In genomic region chr6:108661890-108662289, GRCm38 (mm10) we compare ENCODE assay signal across 8 mouse cellular contexts. TPM values are rescaled to one million over a fixed set of nuclear protein-coding genes. Genes with fewer than 3 reads are reported as not detected.
DNase-seq lines count a peak whose midpoint lies in the region; ATAC-seq and TF ChIP-seq lines count a peak whose summit lies in the region.

No protein-coding gene starts in this region.

- H3K27me3 ChIP-seq in lung, embryonic 15.5 days = no peaks in the 10 kb centered on the region
- no peaks in the 10 kb centered on the region for H3K27me3 ChIP-seq in intestine, postnatal 0 days (replicated peaks; ENCODE audit: control insufficient read depth, insufficient read depth, low read length)

- no peak overlapping the region for H3K27ac ChIP-seq in lung, embryonic 15.5 days
- peak overlapping the region; percentile 100 for H3K27ac ChIP-seq in intestine, postnatal 0 days (ENCODE audit: low read depth, low read length)

- H3K4me2 ChIP-seq in lung, embryonic 15.5 days = peak overlapping the region; percentile 80
- H3K4me2 ChIP-seq in intestine, postnatal 0 days (replicated peaks; ENCODE audit: low read depth) = peak overlapping the region; percentile 82

- ATAC-seq in lung, embryonic 15.5 days (ENCODE audit: borderline replicate concordance, extremely low read depth, low FRiP score, low TSS enrichment) = no peak
- ATAC-seq in intestine, postnatal 0 days = no peak

- H3K4me1 ChIP-seq in lung, embryonic 15.5 days = peaks cover 21% of the 10 kb centered on the region
- H3K4me1 ChIP-seq in intestine, postnatal 0 days (replicated peaks; ENCODE audit: control insufficient read depth, insufficient read depth, low read length) = 0 out of 2 replicates have a peak, but pooled peaks cover 6% of the 10 kb centered on the region

- peak; percentile 13 for DNase-seq in adrenal gland, adult 2 months
- no peak for DNase-seq in adrenal gland, postnatal 25 days
- no peak for DNase-seq in lung, postnatal 14 days
- peak; percentile 66 for DNase-seq in skeletal muscle tissue, adult 2 months (ENCODE audit: low read depth, low spot score)
- no peak for DNase-seq in ovary, postnatal 36 days (ENCODE audit: low spot score)
- DNase-seq in thymus, postnatal 10 days (ENCODE audit: low spot score in 2 of 2) = no peak

- no peak for TF ChIP-seq CTCF in intestine, postnatal 0 days (IDR thresholded peaks at IDR 0.05; ENCODE audit: low read depth)

- H3K9ac ChIP-seq in lung, embryonic 15.5 days = 0 out of 2 replicates have a peak overlapping the region, but pooled peaks have one; percentile 43
- peak overlapping the region; percentile 83 for H3K9ac ChIP-seq in intestine, postnatal 0 days (ENCODE audit: low read depth, low read length)

- H3K9me3 ChIP-seq in lung, embryonic 15.5 days = no peaks in the 10 kb centered on the region
- no peaks in the 10 kb centered on the region for H3K9me3 ChIP-seq in intestine, postnatal 0 days (ENCODE audit: control insufficient read depth)

- 35% methylated on average over 6 of the region's 6 CpGs for WGBS in lung, embryonic 15.5 days
- 39% methylated on average over 6 of the region's 6 CpGs for WGBS in intestine, postnatal 0 days

- H3K4me3 ChIP-seq in lung, embryonic 15.5 days = peak overlapping the region; percentile 44
- peak overlapping the region; percentile 69 for H3K4me3 ChIP-seq in intestine, postnatal 0 days (ENCODE audit: low read depth, low read length)

- H3K36me3 ChIP-seq in lung, embryonic 15.5 days = peaks cover 16% of the 10 kb centered on the region; the same call in 1 of the 2 replicates
- H3K36me3 ChIP-seq in intestine, postnatal 0 days (ENCODE audit: control insufficient read depth, insufficient read depth) = peaks cover 23% of the 10 kb centered on the region

RNA-seq across cellular contexts. Expression of gene Bhlhe40, which starts 1.5 kb away (rescaled TPM):
- 10 to 100 TPM; 61.4 to 91.7 TPM for total RNA-seq in adrenal gland, adult 2 months (2021)
- 26.4 and 50.5 TPM in 2 replicates for polyA plus RNA-seq in adrenal gland, adult 2 months (2012; rRNA removed)
- total RNA-seq in adrenal gland, postnatal 25 days (2021) = 191 and 201 TPM in 2 replicates
- polyA plus RNA-seq in lung, embryonic 15.5 days (2015; fragmentation: Nextera tagmentation; extraction: Ambion mirVana) = 13.7 and 15.2 TPM in 2 replicates
- 78.9 and 90.2 TPM in 2 replicates for polyA plus RNA-seq in intestine, postnatal 0 days (2015; fragmentation: Nextera tagmentation; extraction: Ambion mirVana)

Comparison
In these comparisons a context has a peak if more than half of its experiments do, and no peak if none do; other contexts are left out.
1. DNase-seq: peak in adrenal gland, adult 2 months (single experiment) and skeletal muscle tissue, adult 2 months (single experiment); none in adrenal gland, postnatal 25 days (single experiment), lung, postnatal 14 days (single experiment), ovary, postnatal 36 days (single experiment) and thymus, postnatal 10 days (0 of 2).